Mouse (Mus musculus) hindbrain, embryonic 15.5 days (tissue): ENCODE measurements at regions not wholly inside any gene's neighbourhood (a gene's known extent, or its start where the extent isn't known, plus 50 kb on each side); places are given as distances from the start of the nearest gene placed in this dataset.

Experiments
- ATAC-seq: fragments of 200-750 bp; cut with Nextera tagmentation; 2 replicates; pipeline ENCODE4 v1.8.0; 2017; ENCODE audit warnings: low read depth, moderate number of reproducible peaks, moderate TSS enrichment; ENCODE audit not compliant: low FRiP score
- H3K27ac ChIP-seq: fragments of 300-500 bp; sonication (generic); replicated peaks from 2 replicates; pipeline ENCODE4 v1.5.1; 2015; ENCODE audit warnings: mild to moderate bottlenecking, inconsistent platforms
- H3K27me3 ChIP-seq: fragments of 300-500 bp; sonication (generic); 2 replicates; pipeline ENCODE4 v1.6.1; 2015; ENCODE audit warnings: control low read depth, inconsistent platforms
- H3K36me3 ChIP-seq: fragments of 300-500 bp; sonication (generic); 2 replicates; pipeline ENCODE4 v1.6.1; 2015; ENCODE audit warnings: control low read depth, inconsistent platforms
- H3K4me1 ChIP-seq: fragments of 300-500 bp; sonication (generic); replicated peaks from 2 replicates; pipeline ENCODE4 v1.6.1; 2015; ENCODE audit warnings: control low read depth, inconsistent platforms
- H3K4me2 ChIP-seq: fragments of 300-500 bp; sonication (generic); 2 replicates; pipeline ENCODE4 v1.6.1; 2015; ENCODE audit warnings: moderate library complexity, mild to moderate bottlenecking, inconsistent platforms
- H3K4me3 ChIP-seq: fragments of 300-500 bp; sonication (generic); 2 replicates; pipeline ENCODE4 v1.5.1; 2015; ENCODE audit warnings: mild to moderate bottlenecking, inconsistent platforms
- H3K9ac ChIP-seq: fragments of 300-500 bp; sonication (generic); 2 replicates; pipeline ENCODE4 v1.6.1; 2015; ENCODE audit warnings: inconsistent platforms
- H3K9me3 ChIP-seq: fragments of 300-500 bp; sonication (generic); 2 replicates; pipeline ENCODE4 v1.6.1; 2016; ENCODE audit warnings: control low read depth, inconsistent platforms
- WGBS: fragments of 180-500 bp; shearing (Covaris S2); methylation state at CpG from one replicate; pipeline ENCODE4 v1.1.7; 2015; 5-methylcytosine and 5-hydroxymethylcytosine counted together

GRCm38 (mm10) chr16:30671584-30671983 lies 72.1 kb downstream of the Fam43a start:
- no peak overlapping the region for H3K4me3 ChIP-seq
- H3K4me1 ChIP-seq: no peaks in the 10 kb centered on the region
- no peak overlapping the region for H3K9ac ChIP-seq
- WGBS: 73% methylated on average over 10 of the region's 10 CpGs
- no peaks in the 10 kb centered on the region for H3K36me3 ChIP-seq
- H3K9me3 ChIP-seq: no peaks in the 10 kb centered on the region
- H3K27ac ChIP-seq: no peak overlapping the region
- H3K27me3 ChIP-seq: no peaks in the 10 kb centered on the region
- no peak overlapping the region for H3K4me2 ChIP-seq
- no peak for ATAC-seq

GRCm38 (mm10) chr16:30672776-30673550 lies 73.4 kb downstream of the Fam43a start:
- Histone ChIP-seq H3K9me3 (no peaks in the 10 kb centered on the region), H3K4me2 (no peak overlapping the region), H3K4me1 (no peaks in the 10 kb centered on the region), H3K27ac (no peak overlapping the region), H3K9ac (no peak overlapping the region), H3K36me3 (no peaks in the 10 kb centered on the region), H3K4me3 (no peak overlapping the region), H3K27me3 (no peaks in the 10 kb centered on the region)
- 69% methylated on average over 15 of the region's 15 CpGs for WGBS
- no peak for ATAC-seq

GRCm38 (mm10) chr16:30673662-30674061 lies 74.1 kb downstream of the Fam43a start:
- Histone ChIP-seq H3K4me1 (no peaks in the 10 kb centered on the region), H3K4me2 (no peak overlapping the region), H3K36me3 (no peaks in the 10 kb centered on the region), H3K4me3 (no peak overlapping the region), H3K27me3 (no peaks in the 10 kb centered on the region), H3K9ac (no peak overlapping the region), H3K9me3 (no peaks in the 10 kb centered on the region), H3K27ac (no peak overlapping the region)
- WGBS: 83% methylated on average over 15 of the region's 15 CpGs
- ATAC-seq: no peak

GRCm38 (mm10) chr16:30675829-30676228 lies 76.3 kb downstream of the Fam43a start:
- Histone ChIP-seq H3K27ac (no peak overlapping the region), H3K9ac (no peak overlapping the region), H3K4me3 (no peak overlapping the region), H3K4me2 (no peak overlapping the region), H3K4me1 (no peaks in the 10 kb centered on the region), H3K9me3 (no peaks in the 10 kb centered on the region), H3K36me3 (no peaks in the 10 kb centered on the region), H3K27me3 (no peaks in the 10 kb centered on the region)
- 76% methylated on average over 4 of the region's 4 CpGs for WGBS
- no peak for ATAC-seq

GRCm38 (mm10) chr16:30677016-30677415 lies 77.5 kb downstream of the Fam43a start:
- Histone ChIP-seq H3K9ac (no peak overlapping the region), H3K27ac (no peak overlapping the region), H3K27me3 (no peaks in the 10 kb centered on the region), H3K9me3 (no peaks in the 10 kb centered on the region), H3K4me2 (no peak overlapping the region), H3K4me1 (no peaks in the 10 kb centered on the region), H3K36me3 (no peaks in the 10 kb centered on the region), H3K4me3 (no peak overlapping the region)
- ATAC-seq: no peak
- WGBS: 92% methylated on average over 4 of the region's 4 CpGs

GRCm38 (mm10) chr16:30677896-30678707 lies 78.6 kb downstream of the Fam43a start:
- no peak overlapping the region for H3K4me3 ChIP-seq
- no peak overlapping the region for H3K9ac ChIP-seq
- no peaks in the 10 kb centered on the region for H3K36me3 ChIP-seq
- no peaks in the 10 kb centered on the region for H3K9me3 ChIP-seq
- H3K4me2 ChIP-seq: no peak overlapping the region
- H3K27me3 ChIP-seq: no peaks in the 10 kb centered on the region
- no peaks in the 10 kb centered on the region for H3K4me1 ChIP-seq
- no peak overlapping the region for H3K27ac ChIP-seq
- ATAC-seq: no peak
- WGBS: 84% methylated on average over 7 of the region's 7 CpGs

- WGBS: 85% methylated on average over 9 of the region's 9 CpGs
- no peaks in the 10 kb centered on the region for H3K9me3 ChIP-seq
Observed at GRCm38 (mm10) chr16:30678708-30679492, 79.4 kb downstream of the Fam43a start.

GRCm38 (mm10) chr16:30679493-30679811 lies 79.9 kb downstream of the Fam43a start:
- no peak overlapping the region for H3K4me3 ChIP-seq
- 91% methylated on average over 3 of the region's 3 CpGs for WGBS
- no peak overlapping the region for H3K27ac ChIP-seq
- no peak overlapping the region for H3K4me2 ChIP-seq
- H3K27me3 ChIP-seq: no peaks in the 10 kb centered on the region
- H3K36me3 ChIP-seq: no peaks in the 10 kb centered on the region
- no peak for ATAC-seq
- H3K9ac ChIP-seq: no peak overlapping the region
- no peaks in the 10 kb centered on the region for H3K4me1 ChIP-seq
- H3K9me3 ChIP-seq: no peaks in the 10 kb centered on the region

More at GRCm38 (mm10) chr16:30678708-30679492, 79.4 kb downstream of the Fam43a start:
- no peaks in the 10 kb centered on the region for H3K4me1 ChIP-seq
- no peak overlapping the region for H3K9ac ChIP-seq
- H3K4me2 ChIP-seq: no peak overlapping the region
- H3K4me3 ChIP-seq: no peak overlapping the region
- H3K36me3 ChIP-seq: no peaks in the 10 kb centered on the region
- no peak overlapping the region for H3K27ac ChIP-seq
- no peaks in the 10 kb centered on the region for H3K27me3 ChIP-seq
- ATAC-seq: no peak

GRCm38 (mm10) chr16:30681421-30681820 lies 81.9 kb downstream of the Fam43a start:
- Histone ChIP-seq H3K4me3 (no peak overlapping the region), H3K4me2 (no peak overlapping the region), H3K9ac (no peak overlapping the region), H3K36me3 (no peaks in the 10 kb centered on the region), H3K4me1 (no peaks in the 10 kb centered on the region), H3K27me3 (no peaks in the 10 kb centered on the region), H3K9me3 (no peaks in the 10 kb centered on the region), H3K27ac (no peak overlapping the region)
- WGBS: 84% methylated on average over 4 of the region's 4 CpGs
- no peak for ATAC-seq

GRCm38 (mm10) chr16:30683986-30684385 lies 84.5 kb downstream of the Fam43a start:
- Histone ChIP-seq H3K27ac (no peak overlapping the region), H3K4me1 (no peaks in the 10 kb centered on the region), H3K27me3 (no peaks in the 10 kb centered on the region), H3K36me3 (no peaks in the 10 kb centered on the region), H3K9ac (no peak overlapping the region), H3K4me3 (no peak overlapping the region), H3K4me2 (no peak overlapping the region), H3K9me3 (no peaks in the 10 kb centered on the region)
- whole genome bisulfite sequencing: 83% methylated on average over 3 of the region's 3 CpGs
- no peak for ATAC-seq

GRCm38 (mm10) chr16:30686536-30686935 lies 87.0 kb downstream of the Fam43a start:
- no peak overlapping the region for H3K9ac ChIP-seq
- WGBS: 73% methylated on average over 6 of the region's 6 CpGs
- H3K4me1 ChIP-seq: no peaks in the 10 kb centered on the region
- H3K36me3 ChIP-seq: no peaks in the 10 kb centered on the region
- no peaks in the 10 kb centered on the region for H3K9me3 ChIP-seq
- no peak for ATAC-seq
- no peak overlapping the region for H3K4me3 ChIP-seq
- H3K4me2 ChIP-seq: no peak overlapping the region
- no peak overlapping the region for H3K27ac ChIP-seq
- H3K27me3 ChIP-seq: no peaks in the 10 kb centered on the region

GRCm38 (mm10) chr16:30687225-30687624 lies 87.7 kb downstream of the Fam43a start:
- 87% methylated on average over 6 of the region's 6 CpGs for WGBS
- Histone ChIP-seq H3K9ac (no peak overlapping the region), H3K4me1 (no peaks in the 10 kb centered on the region), H3K27ac (no peak overlapping the region), H3K9me3 (no peaks in the 10 kb centered on the region), H3K4me3 (no peak overlapping the region), H3K27me3 (no peaks in the 10 kb centered on the region), H3K36me3 (no peaks in the 10 kb centered on the region), H3K4me2 (no peak overlapping the region)
- no peak for ATAC-seq
